Mouse (Mus musculus): ENCODE results near the gene Gm4869.
"Not testable (repeated sequence)": the region's sequence is repeated elsewhere in the genome, so short reads cannot be mapped to it uniquely, and the experiment has no call there.

Gene Gm4869

GRCm38 (mm10) chr5:140445345-140445744 is at the start of gene Gm4869:
TSS of gene Gm4869 (plus strand) at chr5:140445645.
- DNase-seq (ENCODE audit: low read depth, low spot score): no peak

- peak; percentile 41 for DNase-seq (ENCODE audit: low read depth, low spot score)
Observed at GRCm38 (mm10) chr5:140396166-140396940, 49.1 kb upstream of the Gm4869 start.

- DNase-seq (ENCODE audit: low read depth, low spot score): no peak
Observed at GRCm38 (mm10) chr5:140402640-140403270, 42.7 kb upstream of the Gm4869 start.

GRCm38 (mm10) chr5:140405126-140405525 is 40.3 kb upstream of the Gm4869 start:
- DNase-seq (ENCODE audit: low read depth, low spot score): no peak

GRCm38 (mm10) chr5:140406666-140407065 is 38.8 kb upstream of the Gm4869 start:
- no peak for DNase-seq (ENCODE audit: low read depth, low spot score)

GRCm38 (mm10) chr5:140408801-140409200 is 36.6 kb upstream of the Gm4869 start:
- DNase-seq (ENCODE audit: low read depth, low spot score): peak; percentile 46

GRCm38 (mm10) chr5:140411339-140411738 is 34.1 kb upstream of the Gm4869 start:
- peak; percentile 90 for DNase-seq (ENCODE audit: low read depth, low spot score)

GRCm38 (mm10) chr5:140414647-140415046 is 30.8 kb upstream of the Gm4869 start:
- peak; percentile 39 for DNase-seq (ENCODE audit: low read depth, low spot score)

- peak; percentile 32 for DNase-seq (ENCODE audit: low read depth, low spot score)
Observed at GRCm38 (mm10) chr5:140418106-140418488, 27.3 kb upstream of the Gm4869 start.

GRCm38 (mm10) chr5:140418489-140419441 is 26.7 kb upstream of the Gm4869 start, which contains the start of gene Eif3b:
TSS of gene Eif3b (plus strand) at chr5:140419328.
- peak; percentile 92 for DNase-seq (ENCODE audit: low read depth, low spot score)

GRCm38 (mm10) chr5:140419442-140420080 is 25.9 kb upstream of the Gm4869 start:
- DNase-seq (ENCODE audit: low read depth, low spot score): no peak

GRCm38 (mm10) chr5:140420616-140421015 is 24.8 kb upstream of the Gm4869 start:
- DNase-seq (ENCODE audit: low read depth, low spot score): no peak

GRCm38 (mm10) chr5:140425016-140425783 is 20.2 kb upstream of the Gm4869 start:
- DNase-seq (ENCODE audit: low read depth, low spot score): no peak

- not testable (repeated sequence) for DNase-seq (ENCODE audit: low read depth, low spot score)
Observed at GRCm38 (mm10) chr5:140439117-140439516, 6.3 kb upstream of the Gm4869 start.

- no peak for DNase-seq (ENCODE audit: low read depth, low spot score)
Observed at GRCm38 (mm10) chr5:140441406-140441805, 4.0 kb upstream of the Gm4869 start.

- DNase-seq (ENCODE audit: low read depth, low spot score): peak; percentile 49
Observed at GRCm38 (mm10) chr5:140444012-140444411, 1.4 kb upstream of the Gm4869 start.

GRCm38 (mm10) chr5:140446054-140446453 is 609 bp downstream of the Gm4869 start:
- DNase-seq (ENCODE audit: low read depth, low spot score): no peak

- no peak for DNase-seq (ENCODE audit: low read depth, low spot score)
Observed at GRCm38 (mm10) chr5:140454488-140454887, 9.0 kb downstream of the Gm4869 start.

- DNase-seq (ENCODE audit: low read depth, low spot score): no peak
Observed at GRCm38 (mm10) chr5:140455466-140455865, 10.0 kb downstream of the Gm4869 start.

- no peak for DNase-seq (ENCODE audit: low read depth, low spot score)
Observed at GRCm38 (mm10) chr5:140461476-140461875, 16.0 kb downstream of the Gm4869 start.

- DNase-seq (ENCODE audit: low read depth, low spot score): not testable (repeated sequence)
Observed at GRCm38 (mm10) chr5:140463151-140463550, 17.7 kb downstream of the Gm4869 start.

Data from ES-CJ7 (cell line).